Mouse (Mus musculus): ENCODE results near the gene Fgd6. TPM values are rescaled to one million over a fixed set of nuclear protein-coding genes. Genes with fewer than 3 reads are reported as not detected.

Fgd6 gene
- polyA plus RNA-seq (2012), result 0.94 and 1.1 TPM in 2 replicates

DNA sequence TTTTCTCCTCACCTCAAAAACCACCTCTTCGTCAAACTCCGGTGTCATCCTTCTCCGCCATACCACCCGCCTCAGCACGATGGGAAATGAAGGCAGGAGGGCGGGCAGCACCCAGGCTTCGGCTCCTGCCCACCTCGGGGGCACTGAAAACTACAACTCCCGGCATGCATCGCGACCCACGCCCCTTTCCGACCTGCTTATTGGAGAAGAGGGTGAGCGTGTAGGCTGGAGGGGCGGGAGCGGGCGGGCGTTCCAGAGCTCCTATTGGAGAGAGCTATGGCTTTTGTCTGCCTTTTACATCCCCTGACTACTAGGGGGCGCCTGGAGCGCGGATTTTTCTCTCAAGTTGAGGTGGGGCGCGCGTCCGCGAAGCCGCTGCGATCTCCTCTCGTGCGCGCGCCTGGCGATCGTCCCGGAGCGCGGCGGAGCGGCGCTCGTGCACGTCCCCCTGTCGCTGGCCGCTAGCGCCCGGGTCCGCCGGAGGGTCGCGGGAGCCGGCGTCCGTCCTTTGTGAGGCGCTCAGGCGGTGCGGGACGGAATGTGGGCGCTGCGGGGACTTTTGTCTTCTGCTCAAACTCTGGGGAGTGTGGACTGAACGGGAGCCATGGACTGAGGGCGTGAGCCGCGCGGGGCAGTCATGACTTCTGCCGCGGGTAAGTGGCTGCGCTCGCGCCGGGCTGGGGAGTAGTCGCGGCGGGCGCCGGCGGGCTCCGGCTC is at the start of gene Fgd6, which contains the start of gene Vezt:
Gene Fgd6 (plus strand): TSS at position 344 of the 717 bp plus-strand sequence.
Gene Vezt (minus strand): TSS at position 160 of the 717 bp plus-strand sequence.
- TF ChIP-seq GATA1 (IDR thresholded peaks at IDR 0.05; ENCODE audit: low read length), result no peak

DNA sequence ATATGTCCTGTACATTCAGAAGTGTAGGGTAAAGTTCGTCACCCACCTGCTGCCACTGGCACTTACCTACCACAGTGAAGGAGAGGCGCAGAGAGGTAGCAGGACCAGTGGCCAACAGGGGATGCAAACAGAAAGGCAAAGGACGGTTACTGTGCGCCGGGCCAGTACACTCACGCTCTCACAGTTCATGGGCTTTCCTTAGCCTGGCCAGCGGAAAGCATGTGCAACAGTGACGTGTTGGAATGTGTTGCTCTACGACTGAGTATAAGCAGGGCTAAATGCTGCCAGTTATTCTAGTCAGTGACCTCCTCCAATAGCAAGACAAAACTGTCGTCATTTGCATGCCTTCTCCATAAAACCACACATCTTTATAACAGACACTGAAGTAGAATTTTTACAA is 41.7 kb upstream of the Fgd6 start:
- TF ChIP-seq GATA1 (IDR thresholded peaks at IDR 0.05; ENCODE audit: low read length), result no peak

DNA sequence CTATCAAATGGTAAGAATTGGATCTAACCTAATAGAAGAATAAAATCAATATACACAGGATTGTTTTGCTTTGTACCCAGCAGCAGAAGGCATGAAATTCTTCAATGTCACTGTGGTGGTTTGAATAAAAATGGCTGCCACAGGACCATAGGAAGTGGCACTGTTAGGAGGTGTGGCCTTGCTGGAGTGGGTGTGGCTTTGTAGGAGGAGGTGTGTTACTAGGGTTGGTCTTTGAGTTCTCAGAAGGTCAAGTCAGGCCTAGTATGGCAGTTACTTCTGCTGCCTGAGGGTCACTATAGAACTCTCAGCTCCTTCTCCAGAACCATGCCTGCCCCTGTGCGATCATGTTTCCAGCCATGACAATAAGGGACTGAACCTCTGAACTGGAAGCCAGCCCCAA is 40.7 kb upstream of the Fgd6 start:
- TF ChIP-seq GATA1 (IDR thresholded peaks at IDR 0.05; ENCODE audit: low read length), result no peak

DNA sequence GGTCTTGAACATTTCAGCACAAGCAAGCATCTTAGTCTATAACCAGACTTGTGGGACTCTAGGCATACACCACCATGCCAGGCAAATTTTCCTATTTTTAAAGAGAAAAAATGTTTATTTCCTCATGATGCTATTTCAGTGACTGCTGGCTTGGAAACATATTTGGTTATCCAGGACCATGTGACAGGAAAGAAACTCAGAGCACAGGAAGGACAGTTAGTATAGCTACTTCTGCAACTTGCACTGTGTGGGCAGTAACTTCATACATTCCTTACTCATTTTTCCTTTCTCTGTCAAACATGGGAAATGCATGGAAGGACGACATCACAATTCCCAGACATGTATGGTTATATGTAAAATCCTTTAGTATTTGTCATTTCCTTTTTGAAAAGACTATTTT is 36.4 kb upstream of the Fgd6 start:
- no peak for TF ChIP-seq GATA1 (IDR thresholded peaks at IDR 0.05; ENCODE audit: low read length)

DNA sequence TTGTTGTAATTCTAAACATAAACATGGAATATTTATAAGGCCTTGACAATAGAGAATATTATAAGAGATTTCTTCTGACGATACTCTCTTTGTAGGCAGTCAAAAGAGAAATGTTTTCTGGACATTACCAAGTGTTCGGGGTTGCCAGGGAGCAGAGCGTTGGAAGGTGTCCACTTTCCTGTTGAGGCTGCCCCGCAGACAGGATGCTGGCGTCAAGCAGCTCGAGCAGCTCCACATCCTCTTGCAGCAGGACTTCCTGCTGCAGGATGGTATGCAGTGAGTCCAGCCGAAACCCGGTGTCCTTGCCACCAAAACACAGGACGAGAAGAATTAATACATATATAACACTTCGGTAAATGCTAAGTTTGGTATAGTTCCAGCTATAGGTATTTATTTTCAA is 35.6 kb upstream of the Fgd6 start:
- TF ChIP-seq GATA1 (IDR thresholded peaks at IDR 0.05; ENCODE audit: low read length), result no peak

DNA sequence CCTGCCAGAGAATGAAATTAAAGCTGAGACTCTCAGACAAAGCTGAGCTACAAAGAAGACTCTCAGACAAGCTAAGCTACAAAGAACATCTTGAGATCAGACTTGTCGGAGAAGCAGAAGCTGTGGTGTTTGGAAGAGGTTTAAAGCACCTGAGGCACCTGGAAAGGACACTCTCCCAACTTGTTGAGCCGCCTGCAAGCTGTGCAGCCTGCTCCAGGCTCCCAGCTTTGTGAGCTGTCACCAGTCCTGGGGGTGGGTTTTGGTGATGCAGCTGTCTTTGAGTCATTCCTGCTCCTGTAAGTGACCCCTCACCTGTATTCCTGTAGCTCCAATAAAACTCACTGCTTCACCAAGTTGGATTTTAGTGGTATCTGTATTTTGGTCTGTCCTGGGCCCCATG is 27.4 kb upstream of the Fgd6 start:
- no peak for TF ChIP-seq GATA1 (IDR thresholded peaks at IDR 0.05; ENCODE audit: low read length)

DNA sequence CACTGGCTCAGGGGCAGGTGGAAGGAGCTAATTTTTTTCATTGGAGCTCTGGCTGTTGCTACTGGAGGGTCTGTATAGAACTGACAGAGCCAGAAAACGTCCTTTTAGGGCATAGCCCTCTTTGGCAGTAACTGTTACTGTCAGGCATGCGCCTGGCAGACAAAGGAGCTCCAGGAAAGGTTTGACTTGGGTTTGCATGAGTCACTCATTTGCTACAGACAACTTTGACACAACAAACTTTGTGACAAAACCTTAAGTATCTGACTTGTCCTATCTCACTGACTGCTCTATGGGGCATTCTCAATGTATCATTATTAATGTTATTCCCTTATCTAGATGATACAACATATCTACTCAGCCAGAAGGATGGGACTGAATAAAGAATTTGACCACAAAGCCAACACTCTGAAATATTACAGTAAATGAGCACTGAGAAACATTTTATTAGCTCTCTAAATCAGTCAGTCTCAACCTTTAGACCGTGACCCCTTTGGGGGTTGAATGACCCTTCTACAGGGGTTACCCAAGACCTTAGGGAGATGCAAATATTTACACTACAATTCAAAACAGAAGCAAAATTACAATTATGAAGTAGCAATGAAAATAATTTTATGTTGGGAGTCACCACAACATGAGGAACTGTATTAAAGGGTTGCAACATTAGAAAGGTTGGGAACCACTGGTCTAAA is 25.7 kb upstream of the Fgd6 start:
- no peak for TF ChIP-seq GATA1 (IDR thresholded peaks at IDR 0.05; ENCODE audit: low read length)

DNA sequence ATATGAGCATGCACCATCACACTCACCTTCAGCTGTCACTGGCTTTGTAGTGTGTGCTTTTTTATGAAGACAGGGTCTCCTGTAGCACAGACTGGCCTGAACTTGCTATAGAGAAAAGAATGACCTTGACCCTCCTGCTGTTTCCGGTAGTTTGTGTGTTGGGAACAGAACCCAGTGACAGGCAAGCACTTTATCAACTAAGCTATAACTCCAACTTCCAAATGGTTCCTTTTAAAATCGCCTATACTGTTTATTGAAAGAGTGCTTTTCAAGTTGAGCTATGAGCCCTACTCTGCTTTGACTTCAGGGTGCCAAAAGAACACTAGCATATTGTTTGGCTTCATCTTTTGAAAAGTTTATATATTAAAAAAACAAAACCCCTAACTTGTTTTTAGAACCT is 24.8 kb upstream of the Fgd6 start:
- no peak for TF ChIP-seq GATA1 (IDR thresholded peaks at IDR 0.05; ENCODE audit: low read length)

DNA sequence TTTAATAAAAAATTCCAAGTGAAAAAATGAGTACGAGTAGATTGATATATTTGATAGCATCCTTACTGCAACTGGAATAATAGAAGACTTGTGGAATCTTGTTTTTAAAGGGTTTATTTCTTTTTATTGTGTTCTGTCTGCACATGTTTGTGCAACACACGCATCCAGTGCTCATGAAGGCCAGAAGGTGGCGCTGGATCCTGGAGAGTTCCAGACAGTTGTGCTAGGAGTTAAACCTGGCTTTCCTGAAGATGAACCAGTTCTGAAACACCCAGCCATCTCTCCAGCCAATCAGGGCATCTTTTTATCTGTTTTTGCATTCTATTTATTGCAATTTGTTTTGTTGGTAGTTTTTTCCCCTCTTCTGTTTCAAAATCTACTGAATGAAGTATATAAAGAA is 22.6 kb upstream of the Fgd6 start:
- TF ChIP-seq GATA1 (IDR thresholded peaks at IDR 0.05; ENCODE audit: low read length), result no peak

DNA sequence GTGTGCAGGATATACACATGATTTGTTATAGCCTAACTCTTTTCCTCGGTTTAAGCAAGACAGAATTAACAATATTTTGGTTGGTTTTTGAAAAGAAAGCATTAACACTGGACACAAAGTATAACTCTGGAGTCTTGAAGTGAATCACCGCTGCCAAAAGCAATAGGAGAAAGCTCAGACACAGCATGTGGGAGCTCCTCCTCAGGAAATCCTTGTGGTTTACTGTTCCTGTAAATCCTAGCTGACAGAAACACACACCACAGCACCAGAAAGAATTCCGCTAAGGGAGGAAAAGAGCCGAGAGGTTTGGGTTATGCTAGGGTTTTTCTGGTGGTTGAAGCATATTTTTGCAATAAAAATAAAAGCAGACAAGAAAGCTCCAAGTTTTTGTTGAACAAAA is 21.6 kb upstream of the Fgd6 start:
- no peak for TF ChIP-seq GATA1 (IDR thresholded peaks at IDR 0.05; ENCODE audit: low read length)

DNA sequence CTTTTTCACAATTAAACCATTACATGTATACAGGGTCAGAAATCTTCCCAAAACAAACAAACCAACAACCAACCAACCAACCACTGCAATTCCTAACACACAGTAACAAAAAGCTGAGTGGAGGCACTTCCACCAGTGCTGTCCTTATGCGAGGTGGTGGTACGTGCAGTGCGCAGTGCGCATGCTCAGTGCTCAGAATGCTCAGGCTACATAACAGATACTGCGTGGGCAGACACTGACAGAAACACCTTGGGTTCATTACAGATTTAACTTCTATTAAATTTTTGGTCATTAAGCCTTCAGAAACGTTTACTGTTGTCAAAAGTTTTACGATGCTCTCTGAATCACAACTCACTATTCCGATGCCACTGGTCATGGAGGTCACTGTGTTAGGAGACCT is 18.3 kb upstream of the Fgd6 start:
- TF ChIP-seq GATA1 (IDR thresholded peaks at IDR 0.05; ENCODE audit: low read length), result no peak

DNA sequence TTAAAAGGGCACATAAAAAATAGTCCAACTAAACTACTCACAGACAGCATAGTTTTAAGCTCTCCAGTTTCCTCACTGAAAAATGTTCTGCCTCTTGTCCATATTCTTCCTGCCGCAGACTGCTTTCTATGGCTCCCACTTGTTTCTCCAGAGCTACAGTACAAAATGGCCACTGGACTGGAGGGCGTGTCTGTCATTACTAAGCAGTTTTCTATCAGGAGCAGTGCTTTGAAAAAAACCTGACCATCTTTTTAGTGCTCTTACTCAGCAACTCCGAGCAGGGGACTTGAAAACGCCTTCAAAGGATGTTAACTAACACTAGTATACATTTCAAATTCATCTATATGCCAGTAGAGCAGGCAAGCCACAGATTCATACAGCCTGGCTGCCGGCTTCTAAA is 15.2 kb upstream of the Fgd6 start:
- TF ChIP-seq GATA1 (IDR thresholded peaks at IDR 0.05; ENCODE audit: low read length), result no peak

DNA sequence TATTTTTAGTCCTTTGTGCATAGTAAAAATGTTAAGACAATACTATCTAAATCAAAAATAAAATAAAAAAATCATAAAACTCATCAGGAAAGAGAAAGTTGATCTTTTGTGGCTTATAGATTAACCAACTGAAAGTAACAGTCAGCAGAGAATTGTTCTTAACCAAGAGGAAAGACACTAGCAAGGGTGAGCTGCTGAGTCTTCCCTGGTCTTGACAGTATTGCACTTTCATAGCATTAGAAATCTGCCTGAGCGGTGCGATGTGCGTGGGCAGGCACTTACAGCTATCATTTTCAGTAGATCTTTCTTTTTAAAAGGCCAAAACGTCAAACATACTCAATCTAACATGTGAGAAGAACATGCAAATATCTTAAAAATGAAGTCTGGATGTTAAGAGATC is 14.7 kb upstream of the Fgd6 start:
- TF ChIP-seq GATA1 (IDR thresholded peaks at IDR 0.05; ENCODE audit: low read length), result no peak

DNA sequence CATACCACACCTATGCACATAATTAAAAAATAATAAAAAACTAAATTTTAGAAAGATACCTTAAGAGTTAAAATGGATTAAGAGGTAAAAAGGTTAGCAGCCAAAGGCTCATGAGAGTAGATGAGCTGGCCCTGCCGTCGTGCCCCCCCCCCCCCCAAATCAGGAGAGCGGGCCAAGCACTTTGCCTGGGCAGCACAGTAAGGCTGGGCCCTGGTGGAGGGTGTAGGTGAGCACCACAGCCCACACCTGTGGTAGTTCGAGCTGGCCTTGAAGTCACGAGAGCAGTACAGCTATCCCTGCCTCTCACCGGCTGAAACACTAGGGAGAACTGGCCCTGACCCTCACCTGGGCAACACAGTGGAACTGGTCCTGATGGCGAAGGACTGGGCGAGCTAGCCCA is 10.7 kb upstream of the Fgd6 start:
- TF ChIP-seq GATA1 (IDR thresholded peaks at IDR 0.05; ENCODE audit: low read length), result no peak

DNA sequence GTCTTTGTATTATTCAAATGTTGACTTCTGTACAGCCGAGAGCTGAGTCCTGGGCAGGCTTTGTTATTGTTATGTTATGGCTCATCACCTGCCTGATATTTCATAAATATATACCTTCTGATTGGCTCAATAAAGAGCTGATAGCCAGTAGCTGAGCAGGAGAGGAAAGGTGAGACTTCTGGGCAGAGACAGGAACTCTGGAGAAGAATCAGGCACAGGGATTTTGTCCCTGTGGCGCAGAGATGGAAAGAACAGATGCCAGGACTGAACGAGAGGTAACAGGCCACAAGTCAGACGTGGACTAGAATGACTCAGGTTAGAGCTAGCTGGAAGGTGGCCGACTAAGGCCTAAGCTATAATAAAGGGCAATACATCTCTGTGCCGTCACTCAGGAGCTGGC is 7.3 kb upstream of the Fgd6 start:
- no peak for TF ChIP-seq GATA1 (IDR thresholded peaks at IDR 0.05; ENCODE audit: low read length)

DNA sequence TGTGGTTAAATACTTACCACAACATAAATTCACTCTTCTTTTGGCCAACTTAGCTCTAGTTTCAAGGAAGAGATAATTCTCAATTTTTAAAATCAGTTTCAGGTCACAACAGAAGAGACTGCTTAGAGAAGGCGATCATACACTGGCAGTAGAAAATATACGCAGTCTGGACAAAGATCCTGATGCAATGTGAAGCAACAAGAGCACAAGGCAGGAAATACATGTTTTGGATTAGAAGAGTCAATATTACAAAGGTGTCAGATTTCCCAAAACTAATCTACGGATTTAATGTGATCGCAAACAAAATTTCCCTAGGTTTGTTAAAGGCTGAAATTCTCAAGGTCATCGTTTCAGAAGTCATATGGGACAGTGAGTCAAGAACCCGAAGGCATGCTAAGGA is 4.6 kb upstream of the Fgd6 start:
- no peak for TF ChIP-seq GATA1 (IDR thresholded peaks at IDR 0.05; ENCODE audit: low read length)
